Mouse (Mus musculus) midbrain, embryonic 13.5 days (tissue): Measurements from ENCODE around the gene Hoxb6. TPM values are rescaled to one million over a fixed set of nuclear protein-coding genes. Genes with fewer than 3 reads are reported as not detected.
A peak's percentile ranks its signal among the peaks of the same experiment; 100 is the strongest.

Experiments
- ATAC-seq: fragments of 200-750 bp; cut with Nextera tagmentation; 2 replicates; pipeline ENCODE4 v1.8.0; 2017; ENCODE audit warnings: mild to moderate bottlenecking, moderate TSS enrichment, moderate library complexity
- H3K27ac ChIP-seq: fragments of 300-500 bp; sonication (generic); 2 replicates; pipeline ENCODE4 v1.5.1; 2015; ENCODE audit warnings: inconsistent platforms, mild to moderate bottlenecking, moderate library complexity
- H3K27me3 ChIP-seq: fragments of 300-500 bp; sonication (generic); 2 replicates; pipeline ENCODE4 v1.6.1; 2015; ENCODE audit warnings: mild to moderate bottlenecking, inconsistent platforms
- H3K36me3 ChIP-seq: fragments of 300-500 bp; sonication (generic); 2 replicates; pipeline ENCODE4 v1.6.1; 2015; ENCODE audit warnings: mild to moderate bottlenecking, inconsistent platforms
- H3K4me1 ChIP-seq: fragments of 300-500 bp; sonication (generic); replicated peaks from 2 replicates; pipeline ENCODE4 v1.6.1; 2015; ENCODE audit warnings: inconsistent platforms
- H3K4me2 ChIP-seq: fragments of 300-500 bp; sonication (generic); replicated peaks from 2 replicates; pipeline ENCODE4 v1.6.1; 2015; ENCODE audit warnings: moderate library complexity, mild to moderate bottlenecking, inconsistent platforms
- H3K4me3 ChIP-seq: fragments of 300-500 bp; sonication (generic); replicated peaks from 2 replicates; pipeline ENCODE4 v1.5.1; 2015; ENCODE audit warnings: mild to moderate bottlenecking, inconsistent platforms
- H3K9ac ChIP-seq: fragments of 300-500 bp; sonication (generic); replicated peaks from 2 replicates; pipeline ENCODE4 v1.6.1; 2015; ENCODE audit warnings: mild to moderate bottlenecking, inconsistent platforms
- H3K9me3 ChIP-seq: fragments of 300-500 bp; sonication (generic); 2 replicates; pipeline ENCODE4 v1.6.1; 2016; ENCODE audit warnings: mild to moderate bottlenecking, inconsistent platforms
- WGBS: fragments of 180-500 bp; shearing (Covaris S2); methylation state at CpG from one replicate; pipeline ENCODE4 v1.1.7; 2015; 5-methylcytosine and 5-hydroxymethylcytosine counted together
- polyA plus RNA-seq: library from polyadenylated mRNA; unstranded; fragments of >200 nt; fragmentation: Nextera tagmentation; extraction: Ambion mirVana; gene quantifications from 2 replicates; pipeline ENCODE4 v1.2.1, GENCODE M21; 2015

Gene Hoxb6
- polyA plus RNA-seq, 1 experiment from 2014 or later = not detected

- ATAC-seq = peak; percentile 53; the same call in 1 of the 2 replicates
- Histone ChIP-seq H3K9me3 (no peaks in the 10 kb centered on the region), H3K27me3 (peaks cover 100% of the 10 kb centered on the region), H3K4me3 (peak overlapping the region; percentile 25), H3K4me2 (peak overlapping the region; percentile 44), H3K36me3 (no peaks in the 10 kb centered on the region), H3K4me1 (peaks cover 9% of the 10 kb centered on the region; the same call in 1 of the 2 replicates), H3K27ac (no peak overlapping the region), H3K9ac (no peak overlapping the region)
- under 1% methylated on average over 43 of the region's 45 CpGs for WGBS
These were observed 26.2 kb downstream of the Hoxb6 start for GRCm38 (mm10) chr11:96318368-96319070.

- Histone ChIP-seq H3K27me3 (peaks cover 100% of the 10 kb centered on the region), H3K4me1 (peaks cover 9% of the 10 kb centered on the region; the same call in 1 of the 2 replicates), H3K27ac (no peak overlapping the region), H3K4me2 (peak overlapping the region; percentile 44), H3K36me3 (no peaks in the 10 kb centered on the region), H3K4me3 (peak overlapping the region; percentile 25), H3K9me3 (no peaks in the 10 kb centered on the region), H3K9ac (no peak overlapping the region)
- no peak for ATAC-seq
- under 1% methylated on average over 30 of the region's 34 CpGs for WGBS
These were observed 27.0 kb downstream of the Hoxb6 start for GRCm38 (mm10) chr11:96319071-96319902.

- Histone ChIP-seq H3K36me3 (no peaks in the 10 kb centered on the region), H3K27ac (no peak overlapping the region), H3K4me2 (no peak overlapping the region), H3K9ac (no peak overlapping the region), H3K4me3 (no peak overlapping the region), H3K27me3 (peaks cover 100% of the 10 kb centered on the region), H3K9me3 (no peaks in the 10 kb centered on the region), H3K4me1 (peaks cover 9% of the 10 kb centered on the region; the same call in 1 of the 2 replicates)
- ATAC-seq = no peak
- under 1% methylated on average over 29 of the region's 29 CpGs for WGBS
These were observed 27.6 kb downstream of the Hoxb6 start for GRCm38 (mm10) chr11:96319910-96320309.

- ATAC-seq = no peak
- Histone ChIP-seq H3K9me3 (no peaks in the 10 kb centered on the region), H3K36me3 (no peaks in the 10 kb centered on the region), H3K9ac (no peak overlapping the region), H3K4me2 (no peak overlapping the region), H3K27me3 (peaks cover 100% of the 10 kb centered on the region), H3K4me1 (peaks cover 9% of the 10 kb centered on the region; the same call in 1 of the 2 replicates), H3K27ac (no peak overlapping the region), H3K4me3 (no peak overlapping the region)
- WGBS = 3% methylated on average over 17 of the region's 17 CpGs
These were observed 28.4 kb downstream of the Hoxb6 start for GRCm38 (mm10) chr11:96320688-96321087.

GRCm38 (mm10) chr11:96321846-96322245 is 29.6 kb downstream of the Hoxb6 start:
- Histone ChIP-seq H3K4me2 (no peak overlapping the region), H3K9ac (no peak overlapping the region), H3K27ac (no peak overlapping the region), H3K4me1 (peaks cover 9% of the 10 kb centered on the region; the same call in 1 of the 2 replicates), H3K27me3 (peaks cover 100% of the 10 kb centered on the region), H3K4me3 (no peak overlapping the region), H3K9me3 (no peaks in the 10 kb centered on the region), H3K36me3 (no peaks in the 10 kb centered on the region)
- WGBS = 9% methylated on average over 5 of the region's 5 CpGs
- no peak for ATAC-seq

GRCm38 (mm10) chr11:96322738-96323137 is 30.5 kb downstream of the Hoxb6 start:
- WGBS = 4% methylated on average over 6 of the region's 6 CpGs
- Histone ChIP-seq H3K4me1 (peaks cover 9% of the 10 kb centered on the region; the same call in 1 of the 2 replicates), H3K36me3 (no peaks in the 10 kb centered on the region), H3K27me3 (peaks cover 100% of the 10 kb centered on the region), H3K9me3 (no peaks in the 10 kb centered on the region), H3K4me2 (no peak overlapping the region), H3K4me3 (no peak overlapping the region), H3K9ac (no peak overlapping the region), H3K27ac (no peak overlapping the region)
- no peak for ATAC-seq

GRCm38 (mm10) chr11:96323154-96323553 is 30.9 kb downstream of the Hoxb6 start, which contains the start of gene Hoxb3:
Hoxb3 (plus strand) TSS chr11:96323326.
- ATAC-seq = no peak
- no peak within 1 kb of the TSS for H3K4me2 ChIP-seq
- no peak within 1 kb of the TSS for H3K4me3 ChIP-seq
- H3K4me1 ChIP-seq = peaks cover 7% of the 10 kb centered on the region; the same call in 1 of the 2 replicates
- 3% methylated on average over 10 of the region's 10 CpGs for WGBS
- no peaks in the 10 kb centered on the region for H3K36me3 ChIP-seq
- no peaks in the 10 kb centered on the region for H3K9me3 ChIP-seq
- peaks cover 100% of the 10 kb centered on the region for H3K27me3 ChIP-seq
- no peak within 1 kb of the TSS for H3K27ac ChIP-seq
- no peak within 1 kb of the TSS for H3K9ac ChIP-seq

- WGBS = 0% methylated on average over 5 of the region's 5 CpGs
- Histone ChIP-seq H3K9me3 (no peaks in the 10 kb centered on the region), H3K27ac (no peak overlapping the region), H3K36me3 (no peaks in the 10 kb centered on the region), H3K27me3 (peaks cover 100% of the 10 kb centered on the region), H3K4me2 (no peak overlapping the region), H3K4me3 (no peak overlapping the region), H3K9ac (no peak overlapping the region), H3K4me1 (no peaks in the 10 kb centered on the region)
- ATAC-seq = no peak
These were observed 31.8 kb downstream of the Hoxb6 start for GRCm38 (mm10) chr11:96324125-96324524.

GRCm38 (mm10) chr11:96324965-96325364 is 32.7 kb downstream of the Hoxb6 start:
- H3K27ac ChIP-seq = no peak overlapping the region

GRCm38 (mm10) chr11:96325747-96326212 is 33.5 kb downstream of the Hoxb6 start:
- Histone ChIP-seq H3K27ac (no peak overlapping the region), H3K4me2 (no peak overlapping the region), H3K4me3 (no peak overlapping the region), H3K9ac (no peak overlapping the region), H3K4me1 (no peaks in the 10 kb centered on the region), H3K9me3 (no peaks in the 10 kb centered on the region), H3K27me3 (peaks cover 100% of the 10 kb centered on the region), H3K36me3 (no peaks in the 10 kb centered on the region)
- WGBS = 2% methylated on average over 22 of the region's 22 CpGs
- ATAC-seq = no peak

More at GRCm38 (mm10) chr11:96324965-96325364, 32.7 kb downstream of the Hoxb6 start:
- 2% methylated on average over 8 of the region's 8 CpGs for WGBS
- ATAC-seq = no peak
- Histone ChIP-seq H3K4me1 (no peaks in the 10 kb centered on the region), H3K4me3 (no peak overlapping the region), H3K27me3 (peaks cover 100% of the 10 kb centered on the region), H3K36me3 (no peaks in the 10 kb centered on the region), H3K4me2 (no peak overlapping the region), H3K9me3 (no peaks in the 10 kb centered on the region), H3K9ac (no peak overlapping the region)

- Histone ChIP-seq H3K4me1 (no peaks in the 10 kb centered on the region), H3K4me2 (no peak overlapping the region), H3K9ac (no peak overlapping the region), H3K4me3 (no peak overlapping the region), H3K27me3 (peaks cover 100% of the 10 kb centered on the region), H3K27ac (no peak overlapping the region), H3K9me3 (no peaks in the 10 kb centered on the region), H3K36me3 (no peaks in the 10 kb centered on the region)
- no peak for ATAC-seq
- WGBS = 0% methylated on average over 12 of the region's 12 CpGs
These were observed 34.4 kb downstream of the Hoxb6 start for GRCm38 (mm10) chr11:96326705-96327104.

GRCm38 (mm10) chr11:96327122-96327521 is 34.8 kb downstream of the Hoxb6 start:
- Histone ChIP-seq H3K4me1 (no peaks in the 10 kb centered on the region), H3K27ac (no peak overlapping the region), H3K9ac (no peak overlapping the region), H3K36me3 (no peaks in the 10 kb centered on the region), H3K9me3 (no peaks in the 10 kb centered on the region), H3K4me3 (no peak overlapping the region), H3K27me3 (peaks cover 100% of the 10 kb centered on the region), H3K4me2 (no peak overlapping the region)
- no peak for ATAC-seq
- under 1% methylated on average over 7 of the region's 7 CpGs for WGBS
